Mouse (Mus musculus) left cerebral cortex, postnatal 25 days (tissue): ENCODE results near the gene Rhox2c. TPM values are rescaled to one million over a fixed set of nuclear protein-coding genes. Genes with fewer than 3 reads are reported as not detected.
"Not testable (repeated sequence)": the region's sequence is repeated elsewhere in the genome, so short reads cannot be mapped to it uniquely, and the experiment has no call there.

Experiments
- DNase-seq, 2 experiments: peaks; one replicate each; pipeline ENCODE4 v3.0.0; 2022; ENCODE audit warnings: low spot score in 2 of 2, mixed read lengths in 1 of 2
- intact Hi-C: fragments of 180-260 bp; cut with DNase I; formaldehyde crosslinking; loops from one replicate; pipeline ENCODE4 v1.15.1; 2025
- total RNA-seq, 2 experiments: library from RNA; stranded (reverse); gene quantifications; 2 replicates each; pipeline ENCODE4 v1.2.3; 2021

Rhox2c gene
- total RNA-seq = not detected

DNA sequence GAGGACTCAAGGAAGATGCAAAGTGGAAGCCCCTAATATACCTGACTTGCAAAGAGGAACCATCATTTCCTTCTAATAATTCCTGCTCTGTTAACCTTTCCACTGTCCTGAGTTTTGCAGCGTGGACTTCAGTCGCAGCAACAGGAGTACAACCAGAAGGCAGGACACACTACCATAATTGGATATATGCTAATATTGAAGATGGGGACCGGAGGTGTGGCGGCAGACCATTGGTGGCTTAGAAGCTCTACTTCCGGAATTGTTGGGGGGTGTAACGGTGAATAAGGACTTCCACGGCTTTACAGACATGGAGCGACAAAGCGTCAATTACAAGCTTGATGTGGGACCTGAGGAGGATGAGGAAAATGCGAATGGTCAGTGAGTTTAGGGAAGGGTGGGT is at the start of gene Rhox2c:
TSS of gene Rhox2c (plus strand) at position 301 of the 400 bp plus-strand sequence.
- intact Hi-C loops = not testable (repeated sequence)

GRCm38 (mm10) chrX:37411767-37412166 is 41.7 kb upstream of the Rhox2c start, which contains the start of gene Rhox2b:
TSS of gene Rhox2b (plus strand) at chrX:37412067.
- DNase-seq, intact Hi-C loops: not testable (repeated sequence)

More for the DNA sequence above, at the start of gene Rhox2c:
- DNase-seq = not testable (repeated sequence)

DNA sequence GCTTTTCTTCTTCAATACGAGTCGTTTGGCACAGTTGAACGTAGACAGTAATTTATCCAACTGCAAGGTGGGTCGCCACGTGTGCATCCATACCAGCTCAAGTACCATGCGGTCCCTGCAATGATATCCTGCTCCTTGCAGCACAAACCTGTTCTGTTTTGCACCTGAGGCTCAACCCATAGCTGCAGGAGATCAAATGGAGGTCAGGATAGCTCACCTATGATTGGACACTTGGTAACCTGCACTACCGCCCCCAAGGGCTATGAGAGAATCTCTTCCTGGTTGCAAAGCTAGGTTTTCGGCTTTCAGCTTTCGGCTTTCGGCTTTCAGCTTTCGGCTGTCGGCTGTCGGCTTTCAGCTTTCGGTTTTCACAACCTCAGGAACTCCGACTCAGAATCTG is 21.3 kb upstream of the Rhox2c start, which contains the start of gene Rhox4b:
TSS of gene Rhox4b (plus strand) at position 301 of the 400 bp plus-strand sequence.
- intact Hi-C loops, DNase-seq: not testable (repeated sequence)

GRCm38 (mm10) chrX:37458285-37458684 is 4.8 kb downstream of the Rhox2c start, which contains the start of gene Rhox3c:
TSS of gene Rhox3c (plus strand) at chrX:37458585.
- DNase-seq, intact Hi-C loops: not testable (repeated sequence)

- DNase-seq, intact Hi-C loops: not testable (repeated sequence)
Measured at GRCm38 (mm10) chrX:37480037-37480436, 26.6 kb downstream of the Rhox2c start, which contains the start of gene Rhox4c. TSS of gene Rhox4c (plus strand) at chrX:37480337.

- intact Hi-C loops, DNase-seq: not testable (repeated sequence)
Measured at GRCm38 (mm10) chrX:37514059-37514458, 60.6 kb downstream of the Rhox2c start, which contains the start of gene Rhox4d. TSS of gene Rhox4d (plus strand) at chrX:37514359.

Other genes starting within 250 kb of the Rhox2c start
- not detected for gene Gm9, start 242.6 kb upstream of the Rhox2c start, total RNA-seq
- gene Rhox1, start 231.4 kb upstream of the Rhox2c start, total RNA-seq = not detected
- gene Rhox2a, start 208.7 kb upstream of the Rhox2c start, total RNA-seq = not detected
- not detected for gene Rhox3a, start 203.8 kb upstream of the Rhox2c start, total RNA-seq
- not detected for gene Rhox4a, start 188.3 kb upstream of the Rhox2c start, total RNA-seq
- not detected for gene Rhox3a2, start 73.7 kb upstream of the Rhox2c start, total RNA-seq
- not detected for gene Rhox4a2, start 62.8 kb upstream of the Rhox2c start, total RNA-seq
- not detected for gene Rhox2b, start 41.6 kb upstream of the Rhox2c start, total RNA-seq
- gene Rhox4b, start 21.2 kb upstream of the Rhox2c start, total RNA-seq = not detected
- gene Rhox3c, start 4.9 kb downstream of the Rhox2c start, total RNA-seq = not detected
- not detected for gene Rhox4c, start 26.7 kb downstream of the Rhox2c start, total RNA-seq
- gene Rhox2d, start 39.7 kb downstream of the Rhox2c start, total RNA-seq = not detected
- not detected for gene Rhox4d, start 60.7 kb downstream of the Rhox2c start, total RNA-seq
- gene Rhox2e, start 76.8 kb downstream of the Rhox2c start, total RNA-seq = not detected
- gene Rhox3e, start 88.3 kb downstream of the Rhox2c start, total RNA-seq = not detected
- not detected for gene Rhox4e, start 103.7 kb downstream of the Rhox2c start, total RNA-seq
- not detected for gene Rhox2f, start 117.7 kb downstream of the Rhox2c start, total RNA-seq
- not detected for gene Rhox3f, start 127.3 kb downstream of the Rhox2c start, total RNA-seq
- not detected for gene Rhox4f, start 154.0 kb downstream of the Rhox2c start, total RNA-seq
- not detected for gene Rhox3g, start 174.9 kb downstream of the Rhox2c start, total RNA-seq
- not detected for gene Rhox2g, start 189.8 kb downstream of the Rhox2c start, total RNA-seq
- not detected for gene Rhox4g, start 197.6 kb downstream of the Rhox2c start, total RNA-seq
- gene Rhox3h, start 215.1 kb downstream of the Rhox2c start, total RNA-seq = not detected
- gene Rhox2h, start 219.6 kb downstream of the Rhox2c start, total RNA-seq = not detected